Mouse (Mus musculus) v-Abl transformed pro-B cells (cell line): Measurements from ENCODE around the gene Sufu.

Experiments
- in situ Hi-C, 2 experiments: fragments of 400-800 bp; cut with MboI; formaldehyde crosslinking; loops; one replicate each; pipeline ENCODE4 v1.15.1; 2025; ENCODE audit not compliant: unreplicated experiment in 2 of 2

Gene Sufu

GRCm38 (mm10) chr19:46523131-46523479 lies 126.4 kb downstream of the Sufu start:
- in situ Hi-C loops: loop anchor here in 1 of 2 experiments (25.0 kb wide), 1 partner anchor 986 kb away; no protein-coding TSS in a partner anchor

- in situ Hi-C loops: loop anchor here in 1 of 2 experiments (25.0 kb wide), 1 partner anchor 986 kb away; no protein-coding TSS in a partner anchor
These were observed 126.9 kb downstream of the Sufu start for GRCm38 (mm10) chr19:46523480-46524151.

GRCm38 (mm10) chr19:46524152-46524544 lies 127.5 kb downstream of the Sufu start:
- in situ Hi-C loops: loop anchor here in 1 of 2 experiments (25.0 kb wide), 1 partner anchor 987 kb away; no protein-coding TSS in a partner anchor

- in situ Hi-C loops: loop anchor here in 1 of 2 experiments (25.0 kb wide), 1 partner anchor 987 kb away; no protein-coding TSS in a partner anchor
These were observed 128.1 kb downstream of the Sufu start for GRCm38 (mm10) chr19:46524601-46525321.

- in situ Hi-C loops: no loop called here
These were observed 129.3 kb downstream of the Sufu start for GRCm38 (mm10) chr19:46525691-46526631.

GRCm38 (mm10) chr19:46527632-46528528 lies 131.2 kb downstream of the Sufu start:
- in situ Hi-C loops: no loop called here

GRCm38 (mm10) chr19:46528529-46529213 lies 132.0 kb downstream of the Sufu start:
- in situ Hi-C loops: no loop called here

- in situ Hi-C loops: no loop called here
These were observed 133.1 kb downstream of the Sufu start for GRCm38 (mm10) chr19:46529601-46530448.

GRCm38 (mm10) chr19:46530449-46530990 lies 133.8 kb downstream of the Sufu start:
- in situ Hi-C loops: no loop called here

GRCm38 (mm10) chr19:46531071-46532030 lies 134.7 kb downstream of the Sufu start:
- in situ Hi-C loops: no loop called here

- in situ Hi-C loops: no loop called here
These were observed 135.5 kb downstream of the Sufu start for GRCm38 (mm10) chr19:46532031-46532688.

GRCm38 (mm10) chr19:46533066-46533465 lies 136.4 kb downstream of the Sufu start:
- in situ Hi-C loops: no loop called here

GRCm38 (mm10) chr19:46533525-46533924 lies 136.8 kb downstream of the Sufu start:
- in situ Hi-C loops: no loop called here

GRCm38 (mm10) chr19:46534542-46535098 lies 137.9 kb downstream of the Sufu start:
- in situ Hi-C loops: no loop called here

GRCm38 (mm10) chr19:46537357-46537756 lies 140.7 kb downstream of the Sufu start:
- in situ Hi-C loops: no loop called here

- in situ Hi-C loops: no loop called here
These were observed 141.5 kb downstream of the Sufu start for GRCm38 (mm10) chr19:46538213-46538612.
